Mouse (Mus musculus): Measurements from ENCODE around the gene Adam15. TPM values are rescaled to one million over a fixed set of nuclear protein-coding genes. Genes with fewer than 3 reads are reported as not detected.

Gene Adam15
- polyA plus RNA-seq, 1 experiment from 2014 or later: 23.3 TPM

- Histone ChIP-seq H3K4me3 (ENCODE audit: low read depth, low read length) (no peak within 1 kb of the TSS), H3K27me3 (ENCODE audit: control insufficient read depth, insufficient read depth, low read length) (no peaks in the 10 kb centered on the region; the same call in 1 of the 2 replicates), H3K4me1 (ENCODE audit: control insufficient read depth, insufficient read depth, low read length) (no peaks in the 10 kb centered on the region), H3K4me2 (no peak within 1 kb of the TSS), H3K9ac (ENCODE audit: low read depth, low read length) (no peak within 1 kb of the TSS), H3K36me3 (ENCODE audit: control insufficient read depth, insufficient read depth, low read length) (no peaks in the 10 kb centered on the region), H3K9me3 (replicated peaks; ENCODE audit: control insufficient read depth, low read length) (no peaks in the 10 kb centered on the region), H3K27ac (ENCODE audit: low read depth, low read length) (no peak within 1 kb of the TSS)
- no peak for ATAC-seq (replicated peaks; ENCODE audit: insufficient number of reproducible peaks, low FRiP score, low TSS enrichment)
- 72% methylated on average over 7 of the region's 7 CpGs for WGBS (ENCODE audit: insufficient replicate concordance)
Measured at GRCm38 (mm10) chr3:89361675-89362074, 11.9 kb upstream of the Adam15 start, which contains the start of gene Dcst2. Gene Dcst2 (plus strand): TSS chr3:89361975.

- no peak for ATAC-seq (replicated peaks; ENCODE audit: insufficient number of reproducible peaks, low FRiP score, low TSS enrichment)
- no peak overlapping the region for H3K4me3 ChIP-seq (ENCODE audit: low read depth, low read length)
- 65% methylated on average over 3 of the region's 3 CpGs for WGBS (ENCODE audit: insufficient replicate concordance)
- no peaks in the 10 kb centered on the region; the same call in 1 of the 2 replicates for H3K27me3 ChIP-seq (ENCODE audit: control insufficient read depth, insufficient read depth, low read length)
- no peaks in the 10 kb centered on the region for H3K9me3 ChIP-seq (replicated peaks; ENCODE audit: control insufficient read depth, low read length)
- H3K9ac ChIP-seq (ENCODE audit: low read depth, low read length): no peak overlapping the region
- H3K4me1 ChIP-seq (ENCODE audit: control insufficient read depth, insufficient read depth, low read length): no peaks in the 10 kb centered on the region; the same call in 1 of the 2 replicates
- H3K36me3 ChIP-seq (ENCODE audit: control insufficient read depth, insufficient read depth, low read length): no peaks in the 10 kb centered on the region
- H3K27ac ChIP-seq (ENCODE audit: low read depth, low read length): no peak overlapping the region
- no peak overlapping the region for H3K4me2 ChIP-seq
Measured at GRCm38 (mm10) chr3:89360237-89360636, 10.4 kb upstream of the Adam15 start.

- Histone ChIP-seq H3K36me3 (ENCODE audit: control insufficient read depth, insufficient read depth, low read length) (no peaks in the 10 kb centered on the region), H3K4me3 (ENCODE audit: low read depth, low read length) (no peak overlapping the region), H3K27ac (ENCODE audit: low read depth, low read length) (no peak overlapping the region), H3K27me3 (ENCODE audit: control insufficient read depth, insufficient read depth, low read length) (no peaks in the 10 kb centered on the region), H3K4me2 (no peak overlapping the region), H3K9ac (ENCODE audit: low read depth, low read length) (no peak overlapping the region), H3K4me1 (ENCODE audit: control insufficient read depth, insufficient read depth, low read length) (peaks cover 3% of the 10 kb centered on the region; the same call in 1 of the 2 replicates), H3K9me3 (replicated peaks; ENCODE audit: control insufficient read depth, low read length) (no peaks in the 10 kb centered on the region)
- ATAC-seq (replicated peaks; ENCODE audit: insufficient number of reproducible peaks, low FRiP score, low TSS enrichment): no peak
- WGBS (ENCODE audit: insufficient replicate concordance): 71% methylated on average over 6 of the region's 6 CpGs
Measured at GRCm38 (mm10) chr3:89359630-89360029, 9.8 kb upstream of the Adam15 start.

GRCm38 (mm10) chr3:89356029-89356428 lies 6.2 kb upstream of the Adam15 start:
- H3K4me2 ChIP-seq: no peak overlapping the region
- H3K4me1 ChIP-seq (ENCODE audit: control insufficient read depth, insufficient read depth, low read length): peaks cover 3% of the 10 kb centered on the region; the same call in 1 of the 2 replicates
- H3K36me3 ChIP-seq (ENCODE audit: control insufficient read depth, insufficient read depth, low read length): no peaks in the 10 kb centered on the region
- no peak overlapping the region for H3K4me3 ChIP-seq (ENCODE audit: low read depth, low read length)
- no peak overlapping the region for H3K9ac ChIP-seq (ENCODE audit: low read depth, low read length)
- no peak overlapping the region for H3K27ac ChIP-seq (ENCODE audit: low read depth, low read length)
- H3K9me3 ChIP-seq (replicated peaks; ENCODE audit: control insufficient read depth, low read length): no peaks in the 10 kb centered on the region
- ATAC-seq (replicated peaks; ENCODE audit: insufficient number of reproducible peaks, low FRiP score, low TSS enrichment): no peak
- peaks cover 6% of the 10 kb centered on the region for H3K27me3 ChIP-seq (ENCODE audit: control insufficient read depth, insufficient read depth, low read length)
- WGBS (ENCODE audit: insufficient replicate concordance): 62% methylated on average over 9 of the region's 9 CpGs

- Histone ChIP-seq H3K9me3 (replicated peaks; ENCODE audit: control insufficient read depth, low read length) (no peaks in the 10 kb centered on the region), H3K27ac (ENCODE audit: low read depth, low read length) (no peak overlapping the region), H3K27me3 (ENCODE audit: control insufficient read depth, insufficient read depth, low read length) (peaks cover 6% of the 10 kb centered on the region), H3K36me3 (ENCODE audit: control insufficient read depth, insufficient read depth, low read length) (no peaks in the 10 kb centered on the region), H3K4me2 (no peak overlapping the region), H3K9ac (ENCODE audit: low read depth, low read length) (no peak overlapping the region), H3K4me1 (ENCODE audit: control insufficient read depth, insufficient read depth, low read length) (peaks cover 3% of the 10 kb centered on the region; the same call in 1 of the 2 replicates), H3K4me3 (ENCODE audit: low read depth, low read length) (no peak overlapping the region)
- 74% methylated on average over 6 of the region's 6 CpGs for WGBS (ENCODE audit: insufficient replicate concordance)
- ATAC-seq (replicated peaks; ENCODE audit: insufficient number of reproducible peaks, low FRiP score, low TSS enrichment): no peak
Measured at GRCm38 (mm10) chr3:89355512-89355902, 5.7 kb upstream of the Adam15 start.

GRCm38 (mm10) chr3:89354816-89355511 lies 5.2 kb upstream of the Adam15 start:
- 20% methylated on average over 5 of the region's 5 CpGs for WGBS (ENCODE audit: insufficient replicate concordance)
- ATAC-seq (replicated peaks; ENCODE audit: insufficient number of reproducible peaks, low FRiP score, low TSS enrichment): peak; percentile 46
- no peak overlapping the region for H3K4me2 ChIP-seq

GRCm38 (mm10) chr3:89351271-89351670 lies 1.5 kb upstream of the Adam15 start:
- Histone ChIP-seq H3K9ac (ENCODE audit: low read depth, low read length) (no peak overlapping the region), H3K27ac (ENCODE audit: low read depth, low read length) (no peak overlapping the region), H3K9me3 (replicated peaks; ENCODE audit: control insufficient read depth, low read length) (no peaks in the 10 kb centered on the region), H3K4me2 (no peak overlapping the region), H3K27me3 (ENCODE audit: control insufficient read depth, insufficient read depth, low read length) (peaks cover 14% of the 10 kb centered on the region), H3K36me3 (ENCODE audit: control insufficient read depth, insufficient read depth, low read length) (no peaks in the 10 kb centered on the region), H3K4me3 (ENCODE audit: low read depth, low read length) (no peak overlapping the region), H3K4me1 (ENCODE audit: control insufficient read depth, insufficient read depth, low read length) (peaks cover 12% of the 10 kb centered on the region)
- WGBS (ENCODE audit: insufficient replicate concordance): 58% methylated on average over 5 of the region's 5 CpGs
- ATAC-seq (replicated peaks; ENCODE audit: insufficient number of reproducible peaks, low FRiP score, low TSS enrichment): no peak

More at GRCm38 (mm10) chr3:89354816-89355511, 5.2 kb upstream of the Adam15 start:
- H3K27ac ChIP-seq (ENCODE audit: low read depth, low read length): no peak overlapping the region
- H3K27me3 ChIP-seq (ENCODE audit: control insufficient read depth, insufficient read depth, low read length): peaks cover 6% of the 10 kb centered on the region
- H3K9ac ChIP-seq (ENCODE audit: low read depth, low read length): no peak overlapping the region
- H3K4me3 ChIP-seq (ENCODE audit: low read depth, low read length): no peak overlapping the region
- H3K9me3 ChIP-seq (replicated peaks; ENCODE audit: control insufficient read depth, low read length): no peaks in the 10 kb centered on the region
- H3K36me3 ChIP-seq (ENCODE audit: control insufficient read depth, insufficient read depth, low read length): no peaks in the 10 kb centered on the region
- H3K4me1 ChIP-seq (ENCODE audit: control insufficient read depth, insufficient read depth, low read length): peaks cover 8% of the 10 kb centered on the region

- H3K9ac ChIP-seq (ENCODE audit: low read depth, low read length): peak overlapping the region; percentile 68
- no peaks in the 10 kb centered on the region; the same call in 1 of the 2 replicates for H3K36me3 ChIP-seq (ENCODE audit: control insufficient read depth, insufficient read depth, low read length)
- peak overlapping the region; percentile 99 for H3K4me2 ChIP-seq
- ATAC-seq (replicated peaks; ENCODE audit: insufficient number of reproducible peaks, low FRiP score, low TSS enrichment): no peak
- H3K27me3 ChIP-seq (ENCODE audit: control insufficient read depth, insufficient read depth, low read length): peaks cover 14% of the 10 kb centered on the region
- peaks cover 9% of the 10 kb centered on the region for H3K4me1 ChIP-seq (ENCODE audit: control insufficient read depth, insufficient read depth, low read length)
- H3K4me3 ChIP-seq (ENCODE audit: low read depth, low read length): peak overlapping the region; percentile 68
- H3K9me3 ChIP-seq (replicated peaks; ENCODE audit: control insufficient read depth, low read length): no peaks in the 10 kb centered on the region
- 1% methylated on average over 38 of the region's 38 CpGs for WGBS (ENCODE audit: insufficient replicate concordance)
- H3K27ac ChIP-seq (ENCODE audit: low read depth, low read length): no peak overlapping the region
Measured at GRCm38 (mm10) chr3:89348911-89349868, 606 bp downstream of the Adam15 start.
